Mouse (Mus musculus) MEL (cell line): ENCODE data around the gene Utp11.
A peak's percentile ranks its signal among the peaks of the same experiment; 100 is the strongest.

ENCODE experiments used
- CTCF ChIP-seq, 3 experiments: IDR thresholded peaks in 2 of 3; conservative IDR thresholded peaks in 1 of 3; 2 replicates each; pipeline ENCODE4 v1.5.1; 2011 to 2012; ENCODE audit warnings: low read length in 3 of 3, low read depth in 2 of 3, mild to moderate bottlenecking in 2 of 3, improper control_type of control experiment in 1 of 3, inconsistent platforms in 1 of 3, mixed read lengths in 1 of 3, moderate library complexity in 1 of 3; ENCODE audit not compliant: control insufficient read depth in 1 of 3, insufficient read depth in 1 of 3, poor library complexity in 1 of 3, severe bottlenecking in 1 of 3
- ETS1 ChIP-seq: IDR thresholded peaks from 2 replicates; pipeline ENCODE4 v1.6.1; 2012; ENCODE audit warnings: low read depth, mild to moderate bottlenecking, inconsistent platforms, low read length, improper control_type of control experiment, moderate library complexity
- HCFC1 ChIP-seq: IDR thresholded peaks from 2 replicates; pipeline ENCODE4 v1.6.1; 2012; ENCODE audit warnings: low read depth, mild to moderate bottlenecking, inconsistent platforms, low read length, improper control_type of control experiment, moderate library complexity
- MXI1 ChIP-seq: IDR thresholded peaks from 2 replicates; pipeline ENCODE4 v1.6.1; 2011; ENCODE audit warnings: mild to moderate bottlenecking, low read depth, low read length, improper control_type of control experiment
- POLR2A ChIP-seq, 2 experiments: IDR thresholded peaks; 2 replicates each; pipeline ENCODE4 v1.6.1; 2011 to 2012; ENCODE audit warnings: low read length in 2 of 2, mild to moderate bottlenecking in 2 of 2, control low read depth in 1 of 2, improper control_type of control experiment in 1 of 2, low read depth in 1 of 2, moderate library complexity in 1 of 2; ENCODE audit not compliant: control insufficient read depth in 1 of 2, insufficient read depth in 1 of 2, poor library complexity in 1 of 2
- POLR2AphosphoS2 ChIP-seq: IDR thresholded peaks from 2 replicates; pipeline ENCODE4 v1.6.1; 2011; ENCODE audit warnings: low read length, improper control_type of control experiment
- SIN3A ChIP-seq: IDR thresholded peaks from 2 replicates; pipeline ENCODE4 v1.6.1; 2012; ENCODE audit warnings: low read length, improper control_type of control experiment, inconsistent platforms
- TAL1 ChIP-seq: IDR thresholded peaks from 2 replicates; pipeline ENCODE4 v1.6.1; 2012; ENCODE audit warnings: mild to moderate bottlenecking, inconsistent platforms, low read length, moderate library complexity, mixed read lengths
- ZMIZ1 ChIP-seq: IDR thresholded peaks from 2 replicates; pipeline ENCODE4 v1.6.1; 2012; ENCODE audit warnings: low read depth, mild to moderate bottlenecking, inconsistent platforms, low read length, improper control_type of control experiment, moderate library complexity

- TF ChIP-seq ETS1 (no peak), CTCF (IDR thresholded peaks at IDR 0.05 in 2 of 3, conservative IDR thresholded peaks at IDR 0.05 in 1 of 3; ENCODE audit: control insufficient read depth in 1 of 3, insufficient read depth in 1 of 3, low read depth in 2 of 3, low read length in 3 of 3, poor library complexity in 1 of 3, severe bottlenecking in 1 of 3) (no peak), HCFC1 (no peak), POLR2A (IDR thresholded peaks at IDR 0.05; ENCODE audit: control insufficient read depth in 1 of 2, insufficient read depth in 1 of 2, low read depth in 1 of 2, low read length in 2 of 2, poor library complexity in 1 of 2) (peak; percentile 35 to 59; a peak in 1 of 4 replicates), TAL1 (no peak), POLR2AphosphoS2 (no peak), MXI1 (no peak; the same call in 1 of the 2 replicates), ZMIZ1 (peak; percentile 59; the same call in 1 of the 2 replicates), SIN3A (peak; percentile 10)
Measured at GRCm38 (mm10) chr4:124700248-124700971, 7.0 kb upstream of the Utp11 start, which contains the start of gene Fhl3.
